Mouse (Mus musculus) neutrophil, adult 59 days (primary cell): ENCODE results near the gene D17Wsu92e. TPM values are rescaled to one million over a fixed set of nuclear protein-coding genes. Genes with fewer than 3 reads are reported as not detected.

Experiments
- total RNA-seq, 2 experiments: library from RNA; stranded (reverse); gene quantifications; 1 replicate in 1 of 2; 2 replicates in 1 of 2; pipeline ENCODE4 v1.2.4; 2023

Gene D17Wsu92e
- total RNA-seq, result 10 to 100 TPM; 53.6 to 58.5 TPM

DNA sequence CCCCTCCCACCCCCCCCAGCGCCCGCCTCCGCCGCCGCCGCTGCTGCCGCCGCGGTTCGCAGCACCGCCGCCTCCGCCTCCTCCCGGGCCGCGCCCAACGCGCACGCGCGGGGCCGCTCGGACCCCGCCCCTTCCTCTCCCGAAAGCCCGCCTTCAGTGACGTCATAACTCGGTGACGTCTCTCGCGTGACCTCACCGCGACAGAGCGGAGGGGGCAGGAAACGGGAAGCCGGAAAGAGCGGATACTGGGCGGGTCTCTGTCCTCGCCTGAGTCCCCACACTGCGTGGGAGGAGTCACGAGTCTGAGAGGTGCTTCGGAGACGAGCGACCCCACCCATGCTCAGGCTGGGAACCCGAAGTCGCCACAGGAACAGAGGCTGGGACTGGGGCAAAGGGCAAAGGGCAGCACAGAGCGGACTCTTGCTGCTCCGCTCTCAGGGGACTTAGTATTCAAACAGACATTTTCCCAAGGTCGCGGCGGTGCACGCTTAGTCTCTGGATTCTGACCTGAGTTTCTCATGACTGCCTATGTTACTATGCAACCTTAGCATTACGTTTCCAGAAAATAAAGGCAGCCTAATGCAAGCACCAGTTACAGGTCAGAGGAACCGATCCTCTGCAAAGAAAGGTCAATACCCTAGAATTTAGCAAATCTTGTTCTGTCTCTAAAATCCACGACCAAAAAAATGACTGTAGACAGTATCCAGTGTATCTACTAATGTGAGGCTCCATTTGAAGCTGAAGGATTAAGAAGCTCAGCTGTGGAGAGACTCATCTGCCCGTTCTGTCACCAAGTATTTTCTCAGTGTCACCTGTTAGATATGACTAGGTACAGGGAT, at the start of gene D17Wsu92e:
Gene D17Wsu92e (minus strand): TSS at position 81 of the 839 bp plus-strand sequence.

DNA sequence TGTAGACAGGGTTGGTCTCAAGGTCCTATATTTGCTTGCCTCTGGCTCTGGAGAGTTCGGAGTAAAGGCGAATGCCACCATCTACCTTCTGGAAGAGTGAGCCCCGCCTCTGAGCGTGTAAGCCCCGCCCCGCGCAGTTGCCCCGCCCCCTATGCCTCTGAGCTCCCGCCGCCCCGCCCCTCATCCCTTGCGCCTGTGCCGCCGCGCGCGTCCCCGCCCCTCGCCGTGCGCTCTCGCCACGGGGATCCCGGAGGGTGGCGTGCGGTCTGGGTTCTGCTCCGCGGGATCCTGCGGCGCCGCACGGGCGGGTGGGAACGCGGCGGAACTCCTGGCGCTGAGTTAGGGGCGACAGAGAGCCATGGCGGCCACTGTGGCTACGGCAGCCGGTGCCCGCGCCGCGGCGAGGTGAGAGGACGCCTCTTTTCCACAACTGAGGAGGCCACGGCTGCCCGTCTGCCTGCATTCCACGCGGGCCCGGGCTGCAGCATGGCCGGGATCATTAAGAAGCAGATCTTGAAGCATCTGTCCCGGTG, 35.9 kb upstream of the D17Wsu92e start, which contains the start of gene Uhrf1bp1:
Gene Uhrf1bp1 (plus strand): TSS at position 177 of the 533 bp plus-strand sequence.

DNA sequence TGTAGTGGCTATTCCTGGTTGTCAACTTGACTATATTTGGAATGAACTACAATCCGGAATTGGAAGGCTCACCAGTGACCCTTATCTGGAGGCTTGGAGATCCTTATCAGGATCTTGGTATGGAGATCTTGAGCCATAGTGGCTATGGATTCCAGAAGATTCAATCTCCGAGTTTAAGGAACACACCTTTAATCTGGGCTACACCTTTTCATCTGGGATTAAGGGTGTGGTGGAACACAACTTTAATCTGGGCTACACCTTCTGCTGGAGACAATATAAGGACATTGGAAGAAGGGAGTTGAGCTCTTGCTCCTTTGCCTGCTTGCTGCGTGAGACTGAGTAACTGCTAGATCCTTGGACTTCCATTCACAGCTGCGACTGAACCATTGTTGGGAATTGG, 17.4 kb upstream of the D17Wsu92e start, which contains the start of gene Snrpc:
Gene Snrpc (plus strand): TSS at position 301 of the 400 bp plus-strand sequence.

DNA sequence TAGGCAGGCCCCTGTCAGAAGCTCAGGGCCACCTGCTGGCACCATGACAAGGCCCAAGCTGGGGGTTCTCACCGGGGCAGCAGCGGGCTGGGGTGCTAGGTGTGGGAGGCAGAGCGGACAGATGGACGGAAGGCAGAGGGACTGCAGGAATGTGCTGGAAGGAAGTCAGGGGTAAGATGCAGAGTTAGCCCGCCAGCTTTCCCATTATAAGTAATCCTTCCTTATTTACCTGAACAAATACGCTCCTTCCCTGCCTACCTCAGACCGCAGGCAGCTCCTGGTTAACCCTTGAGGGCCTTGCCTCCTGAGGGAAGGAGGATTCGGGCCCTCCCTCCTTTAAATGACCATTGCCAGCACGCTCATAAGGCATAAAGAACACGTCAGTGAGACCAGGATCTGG, 91.7 kb downstream of the D17Wsu92e start, which contains the start of gene Spdef:
Gene Spdef (minus strand): TSS at position 186 of the 400 bp plus-strand sequence.

Other genes starting within 250 kb of the D17Wsu92e start
- gene Nudt3, start 197.2 kb downstream of the D17Wsu92e start, total RNA-seq, result 10 to 100 TPM; 54.9 to 58.2 TPM
- gene RPS10-NUDT3, start 185.4 kb downstream of the D17Wsu92e start, total RNA-seq, result not detected
- gene Rps10, start 184.0 kb downstream of the D17Wsu92e start, total RNA-seq, result 100 to 1,000 TPM; 724 to 797 TPM
- under 1 TPM in 1 of 2 experiments, not detected in 1; 0.11 TPM for gene Pacsin1, start 165.1 kb downstream of the D17Wsu92e start, total RNA-seq
- gene Spdef, start 91.7 kb downstream of the D17Wsu92e start, total RNA-seq, result not detected
- 10 to 100 TPM; 68.3 to 69.9 TPM for gene Snrpc, start 17.5 kb upstream of the D17Wsu92e start, total RNA-seq
- gene Uhrf1bp1, start 35.8 kb upstream of the D17Wsu92e start, total RNA-seq, result 1 to 10 TPM; 6.8 to 7.4 TPM
- gene Anks1, start 88.7 kb upstream of the D17Wsu92e start, total RNA-seq, result 100 to 1,000 TPM; 100 to 110 TPM
- 10 to 100 TPM; 26.3 to 31.1 TPM for gene Taf11, start 89.2 kb upstream of the D17Wsu92e start, total RNA-seq